Mouse (Mus musculus): Measurements from ENCODE around the gene H2afx. TPM values are rescaled to one million over a fixed set of nuclear protein-coding genes. Genes with fewer than 3 reads are reported as not detected.
A peak's percentile ranks its signal among the peaks of the same experiment; 100 is the strongest.
"Not testable (repeated sequence)": the region's sequence is repeated elsewhere in the genome, so short reads cannot be mapped to it uniquely, and the experiment has no call there.

Gene H2afx
- polyA plus RNA-seq, 1 experiment from 2014 or later, result 346 TPM

GRCm38 (mm10) chr9:44300001-44300400, 34.5 kb upstream of the H2afx start:
- H3K4me2 ChIP-seq (replicated peaks; ENCODE audit: low read depth, low read length); H3K27ac ChIP-seq (ENCODE audit: low read depth, low read length); DNase-seq (ENCODE audit: low spot score); H3K27me3 ChIP-seq (ENCODE audit: control insufficient read depth, insufficient read depth, low read length); H3K4me3 ChIP-seq (ENCODE audit: low read depth, low read length); ATAC-seq (ENCODE audit: low FRiP score); H3K9ac ChIP-seq (ENCODE audit: low read depth, low read length); H3K9me3 ChIP-seq (ENCODE audit: control insufficient read depth, low read length); H3K4me1 ChIP-seq (replicated peaks; ENCODE audit: control insufficient read depth, insufficient read depth, low read length): not testable (repeated sequence)
- peaks cover 13% of the 10 kb centered on the region; the same call in 1 of the 2 replicates for H3K36me3 ChIP-seq (ENCODE audit: control insufficient read depth, insufficient read depth, low read length)
- WGBS, result 94% methylated on average over 3 of the region's 3 CpGs

DNA sequence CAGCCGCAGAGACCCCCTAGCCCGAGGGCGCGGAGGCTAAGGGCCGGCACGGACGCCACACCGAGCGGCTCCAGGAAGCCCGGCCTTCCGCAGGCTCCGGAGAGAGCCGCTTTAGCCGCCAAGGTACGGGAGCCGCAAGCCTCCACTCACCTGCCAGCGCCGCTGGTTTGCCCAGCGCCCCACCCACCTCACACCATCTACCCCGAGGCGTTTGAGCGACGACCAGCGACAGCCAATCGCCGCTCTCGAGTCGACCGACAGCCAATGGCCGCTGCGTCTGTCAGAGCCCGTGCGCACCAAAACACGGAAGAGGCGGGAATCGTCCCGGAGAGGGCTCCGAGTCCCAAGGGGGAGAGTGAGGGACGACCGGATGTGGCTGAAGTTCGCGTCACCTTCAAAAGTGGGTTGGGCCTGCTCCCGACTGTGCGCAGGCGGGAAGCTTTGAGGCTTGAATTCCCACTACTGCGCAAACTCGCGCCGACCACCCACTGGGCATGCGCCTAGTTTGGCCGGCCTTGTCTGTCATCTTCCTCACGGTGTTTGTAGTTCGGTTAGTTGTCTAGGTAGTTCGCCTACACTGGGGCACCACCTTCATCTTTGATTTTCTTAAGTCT, 28.9 kb upstream of the H2afx start, which contains the start of gene Hinfp:
TSS of gene Hinfp (minus strand) at position 206 of the 614 bp plus-strand sequence.
- Histone ChIP-seq H3K4me1 (replicated peaks; ENCODE audit: control insufficient read depth, insufficient read depth, low read length) (peaks cover 3% of the 10 kb centered on the region; the same call in 1 of the 2 replicates), H3K9ac (ENCODE audit: low read depth, low read length) (peak within 1 kb of the TSS; percentile 63), H3K27me3 (ENCODE audit: control insufficient read depth, insufficient read depth, low read length) (no peaks in the 10 kb centered on the region), H3K9me3 (ENCODE audit: control insufficient read depth, low read length) (no peaks in the 10 kb centered on the region), H3K27ac (ENCODE audit: low read depth, low read length) (0 out of 2 replicates have a peak within 1 kb of the TSS, but pooled peaks have one; percentile 2), H3K36me3 (ENCODE audit: control insufficient read depth, insufficient read depth, low read length) (0 out of 2 replicates have a peak, but pooled peaks cover 2% of the 10 kb centered on the region), H3K4me2 (replicated peaks; ENCODE audit: low read depth, low read length) (peak within 1 kb of the TSS; percentile 49), H3K4me3 (ENCODE audit: low read depth, low read length) (peak within 1 kb of the TSS; percentile 58)
- ATAC-seq (ENCODE audit: low FRiP score) (peak; percentile 98), DNase-seq (ENCODE audit: low spot score) (peak; percentile 98)
- WGBS, result under 1% methylated on average over 54 of the region's 54 CpGs

- Histone ChIP-seq H3K27ac (ENCODE audit: low read depth, low read length) (no peak overlapping the region), H3K36me3 (ENCODE audit: control insufficient read depth, insufficient read depth, low read length) (no peaks in the 10 kb centered on the region), H3K4me3 (ENCODE audit: low read depth, low read length) (no peak overlapping the region), H3K9ac (ENCODE audit: low read depth, low read length) (no peak overlapping the region), H3K4me2 (replicated peaks; ENCODE audit: low read depth, low read length) (no peak overlapping the region), H3K27me3 (ENCODE audit: control insufficient read depth, insufficient read depth, low read length) (no peaks in the 10 kb centered on the region), H3K4me1 (replicated peaks; ENCODE audit: control insufficient read depth, insufficient read depth, low read length) (peaks cover 5% of the 10 kb centered on the region), H3K9me3 (ENCODE audit: control insufficient read depth, low read length) (no peaks in the 10 kb centered on the region)
- ATAC-seq (ENCODE audit: low FRiP score) (no peak), DNase-seq (ENCODE audit: low spot score) (no peak)
- 91% methylated on average over 6 of the region's 6 CpGs for WGBS
Measured at GRCm38 (mm10) chr9:44306532-44306931, 28.0 kb upstream of the H2afx start.

- H3K9me3 ChIP-seq (ENCODE audit: control insufficient read depth, low read length), result no peaks in the 10 kb centered on the region
Measured at GRCm38 (mm10) chr9:44307248-44307647, 27.2 kb upstream of the H2afx start.

DNA sequence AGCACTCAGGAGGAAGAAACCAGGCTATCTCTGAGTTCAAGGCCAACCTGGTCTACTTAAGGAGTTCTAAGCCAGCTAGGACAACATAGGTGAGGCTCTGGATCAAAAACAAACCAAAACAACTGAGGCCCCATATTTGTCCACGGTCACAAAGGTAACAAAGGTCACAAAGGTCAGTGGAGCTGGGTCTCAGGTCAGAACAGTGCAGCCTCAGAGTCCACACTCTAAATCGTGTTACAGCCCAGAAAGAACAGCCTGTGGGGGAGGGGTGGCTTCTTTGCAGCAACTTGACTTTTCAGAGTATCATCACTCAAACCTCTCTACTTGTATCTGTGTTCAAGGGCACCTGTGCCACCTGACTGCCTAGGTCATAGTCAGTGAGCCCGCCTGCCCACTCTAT, 24.7 kb upstream of the H2afx start:
- Histone ChIP-seq H3K4me1 (replicated peaks; ENCODE audit: control insufficient read depth, insufficient read depth, low read length) (peaks cover 2% of the 10 kb centered on the region), H3K36me3 (ENCODE audit: control insufficient read depth, insufficient read depth, low read length) (no peaks in the 10 kb centered on the region; the same call in 1 of the 2 replicates), H3K4me3 (ENCODE audit: low read depth, low read length) (no peak overlapping the region), H3K4me2 (replicated peaks; ENCODE audit: low read depth, low read length) (no peak overlapping the region), H3K27me3 (ENCODE audit: control insufficient read depth, insufficient read depth, low read length) (no peaks in the 10 kb centered on the region), H3K27ac (ENCODE audit: low read depth, low read length) (no peak overlapping the region), H3K9ac (ENCODE audit: low read depth, low read length) (no peak overlapping the region), H3K9me3 (ENCODE audit: control insufficient read depth, low read length) (no peaks in the 10 kb centered on the region)
- WGBS, result 70% methylated on average over 3 of the region's 3 CpGs
- no peak for DNase-seq (ENCODE audit: low spot score)
- ATAC-seq (ENCODE audit: low FRiP score), result no peak

More at GRCm38 (mm10) chr9:44307248-44307647, 27.2 kb upstream of the H2afx start:
- Histone ChIP-seq H3K27ac (ENCODE audit: low read depth, low read length) (no peak overlapping the region), H3K4me2 (replicated peaks; ENCODE audit: low read depth, low read length) (no peak overlapping the region), H3K4me3 (ENCODE audit: low read depth, low read length) (no peak overlapping the region), H3K4me1 (replicated peaks; ENCODE audit: control insufficient read depth, insufficient read depth, low read length) (peaks cover 5% of the 10 kb centered on the region), H3K27me3 (ENCODE audit: control insufficient read depth, insufficient read depth, low read length) (no peaks in the 10 kb centered on the region), H3K9ac (ENCODE audit: low read depth, low read length) (no peak overlapping the region), H3K36me3 (ENCODE audit: control insufficient read depth, insufficient read depth, low read length) (no peaks in the 10 kb centered on the region)
- no peak for ATAC-seq (ENCODE audit: low FRiP score)
- DNase-seq (ENCODE audit: low spot score), result no peak
- WGBS, result 88% methylated on average over 2 of the region's 2 CpGs

DNA sequence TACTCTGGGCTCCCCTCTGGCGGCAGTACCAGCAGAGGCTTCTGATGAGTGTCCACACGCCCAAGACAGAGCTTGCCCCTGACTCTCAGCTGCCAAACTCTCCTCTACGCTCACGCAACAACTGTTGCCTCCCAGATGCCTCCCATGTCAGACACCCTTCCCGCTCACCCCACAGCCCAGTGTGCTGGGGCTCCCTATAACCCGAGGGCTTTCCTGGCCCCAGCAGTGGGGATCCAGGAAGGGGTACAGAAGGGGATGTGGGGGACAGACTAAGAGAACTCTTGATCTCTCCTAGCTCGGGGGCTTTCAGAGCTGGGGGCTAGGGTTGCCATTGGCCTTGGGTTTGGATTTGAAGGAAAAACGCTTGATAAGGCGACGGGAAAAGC, 23.8 kb upstream of the H2afx start:
- no peak overlapping the region for H3K4me2 ChIP-seq (replicated peaks; ENCODE audit: low read depth, low read length)
- peaks cover 2% of the 10 kb centered on the region; the same call in 1 of the 2 replicates for H3K4me1 ChIP-seq (replicated peaks; ENCODE audit: control insufficient read depth, insufficient read depth, low read length)
- no peaks in the 10 kb centered on the region for H3K9me3 ChIP-seq (ENCODE audit: control insufficient read depth, low read length)
- H3K4me3 ChIP-seq (ENCODE audit: low read depth, low read length), result no peak overlapping the region
- no peaks in the 10 kb centered on the region for H3K27me3 ChIP-seq (ENCODE audit: control insufficient read depth, insufficient read depth, low read length)
- no peak overlapping the region for H3K27ac ChIP-seq (ENCODE audit: low read depth, low read length)
- H3K9ac ChIP-seq (ENCODE audit: low read depth, low read length), result no peak overlapping the region
- WGBS, result 25% methylated on average over 10 of the region's 10 CpGs
- H3K36me3 ChIP-seq (ENCODE audit: control insufficient read depth, insufficient read depth, low read length), result peaks cover 2% of the 10 kb centered on the region
- ATAC-seq (ENCODE audit: low FRiP score) (no peak), DNase-seq (ENCODE audit: low spot score) (no peak)

DNA sequence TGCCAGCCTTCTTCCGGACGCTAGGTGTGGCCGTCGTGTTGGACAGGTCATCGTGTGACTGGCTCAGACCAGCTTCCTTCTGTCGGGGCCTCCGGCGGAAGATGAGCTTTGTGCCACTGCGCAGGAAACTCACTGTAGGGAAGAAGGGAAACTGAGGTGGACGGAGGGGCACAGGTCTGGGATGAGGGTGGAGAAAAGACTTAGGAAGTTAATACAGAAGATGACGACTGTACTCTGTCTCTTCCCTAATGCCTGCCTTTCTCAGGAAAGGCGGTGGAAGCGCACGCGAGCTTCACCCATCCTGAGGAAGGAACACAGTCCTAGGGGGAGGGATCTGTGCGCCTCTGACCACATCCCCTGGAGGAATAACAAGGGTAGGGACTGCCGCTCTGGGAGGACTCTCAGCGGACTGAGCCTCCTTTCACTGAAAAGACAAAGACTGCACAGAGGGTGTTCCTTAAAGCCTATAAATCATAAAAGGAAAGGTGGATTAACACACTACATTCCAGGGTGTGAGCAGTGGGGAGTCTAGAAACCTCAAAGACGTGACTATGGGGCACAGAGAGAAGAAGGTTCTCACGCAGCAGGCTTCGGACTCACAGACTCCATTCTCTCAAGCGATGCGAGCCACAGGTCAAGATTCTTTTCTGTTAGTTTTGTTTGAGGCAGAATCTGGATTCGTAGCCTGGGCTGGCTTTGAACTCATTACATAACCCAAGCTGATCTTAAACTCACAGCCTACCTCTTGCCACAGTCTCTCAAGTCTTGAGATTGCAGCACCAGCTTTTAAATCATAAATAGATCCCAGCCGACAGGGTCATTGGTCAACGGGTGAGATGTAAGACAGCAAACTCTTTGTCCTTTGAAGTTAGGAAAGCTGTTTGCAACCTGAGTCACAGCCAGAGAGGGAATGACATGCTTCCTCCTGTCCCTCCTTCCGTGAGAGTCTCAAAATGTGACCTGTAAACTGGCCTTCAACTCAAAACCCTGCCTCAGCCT, 23.1 kb upstream of the H2afx start:
- WGBS, result 6% methylated on average over 27 of the region's 27 CpGs

DNA sequence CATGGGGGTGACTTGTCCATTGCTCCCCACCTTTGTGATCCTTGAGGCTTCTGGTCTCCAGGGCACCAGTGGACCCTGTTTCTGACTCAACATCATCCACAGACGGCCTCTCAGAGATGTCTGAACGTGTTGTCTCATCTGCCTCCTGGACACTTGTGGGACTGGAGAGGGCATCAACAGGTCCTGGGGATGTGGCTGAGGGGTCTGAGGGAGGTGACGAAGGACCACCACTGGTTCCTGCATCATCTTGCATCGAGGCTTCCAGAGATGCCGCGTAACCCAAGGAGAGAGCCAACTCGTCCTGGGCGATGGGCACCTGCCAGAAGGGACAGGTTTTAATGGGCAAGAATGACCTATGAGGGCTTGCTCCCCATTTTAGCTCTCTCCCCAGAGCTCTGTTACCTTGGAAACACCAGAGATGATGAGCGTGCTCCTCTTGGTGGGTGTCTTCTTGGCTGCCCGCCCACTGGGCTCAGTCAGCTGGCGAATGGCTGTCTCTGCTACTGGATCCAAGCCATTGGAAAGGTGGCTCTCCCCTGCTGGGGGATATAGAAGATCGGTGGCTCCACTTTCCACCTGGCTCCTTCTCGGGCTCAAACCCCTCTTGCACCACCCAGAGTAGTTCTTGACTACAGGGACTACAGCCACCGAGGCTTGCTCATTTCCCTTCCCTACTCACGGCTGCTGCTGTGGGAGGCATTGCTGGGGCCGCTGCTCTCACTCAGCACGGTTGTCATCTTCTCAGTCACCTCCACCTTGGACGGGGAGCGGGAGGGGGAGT, 20.8 kb upstream of the H2afx start:
- WGBS, result 77% methylated on average over 19 of the region's 19 CpGs
- Histone ChIP-seq H3K4me1 (replicated peaks; ENCODE audit: control insufficient read depth, insufficient read depth, low read length) (peaks cover 5% of the 10 kb centered on the region), H3K4me3 (ENCODE audit: low read depth, low read length) (no peak overlapping the region), H3K27me3 (ENCODE audit: control insufficient read depth, insufficient read depth, low read length) (no peaks in the 10 kb centered on the region), H3K9ac (ENCODE audit: low read depth, low read length) (no peak overlapping the region), H3K27ac (ENCODE audit: low read depth, low read length) (no peak overlapping the region), H3K4me2 (replicated peaks; ENCODE audit: low read depth, low read length) (no peak overlapping the region), H3K36me3 (ENCODE audit: control insufficient read depth, insufficient read depth, low read length) (peaks cover 6% of the 10 kb centered on the region), H3K9me3 (ENCODE audit: control insufficient read depth, low read length) (no peaks in the 10 kb centered on the region)
- no peak for ATAC-seq (ENCODE audit: low FRiP score)
- no peak for DNase-seq (ENCODE audit: low spot score)

More for the DNA sequence above, 23.1 kb upstream of the H2afx start:
- no peak for DNase-seq (ENCODE audit: low spot score)
- H3K9ac ChIP-seq (ENCODE audit: low read depth, low read length), result 0 out of 2 replicates have a peak overlapping the region, but pooled peaks have one; percentile 15
- no peak overlapping the region for H3K27ac ChIP-seq (ENCODE audit: low read depth, low read length)
- no peak overlapping the region for H3K4me2 ChIP-seq (replicated peaks; ENCODE audit: low read depth, low read length)
- H3K4me1 ChIP-seq (replicated peaks; ENCODE audit: control insufficient read depth, insufficient read depth, low read length), result peaks cover 2% of the 10 kb centered on the region; the same call in 1 of the 2 replicates
- H3K9me3 ChIP-seq (ENCODE audit: control insufficient read depth, low read length), result no peaks in the 10 kb centered on the region
- no peaks in the 10 kb centered on the region for H3K27me3 ChIP-seq (ENCODE audit: control insufficient read depth, insufficient read depth, low read length)
- ATAC-seq (ENCODE audit: low FRiP score), result no peak
- no peak overlapping the region for H3K4me3 ChIP-seq (ENCODE audit: low read depth, low read length)
- H3K36me3 ChIP-seq (ENCODE audit: control insufficient read depth, insufficient read depth, low read length), result peaks cover 6% of the 10 kb centered on the region

Measured in hindbrain, embryonic 11.5 days (tissue).